Mouse (Mus musculus) heart, embryonic 16.5 days (tissue): ENCODE measurements around the gene 4930402H24Rik. TPM values are rescaled to one million over a fixed set of nuclear protein-coding genes. Genes with fewer than 3 reads are reported as not detected.

ENCODE experiments used
- ATAC-seq: fragments of 200-750 bp; cut with Nextera tagmentation; replicated peaks from 2 replicates; pipeline ENCODE4 v1.8.0; 2017; ENCODE audit warnings: moderate number of reproducible peaks; ENCODE audit not compliant: insufficient read depth, low FRiP score; ENCODE audit errors: extremely low read depth
- H3K27ac ChIP-seq: fragments of 300-500 bp; sonication (generic); 2 replicates; pipeline ENCODE4 v1.5.1; 2014; ENCODE audit warnings: mild to moderate bottlenecking, low read length, control low read depth, moderate library complexity
- H3K27me3 ChIP-seq: fragments of 300-500 bp; sonication (generic); 2 replicates; pipeline ENCODE4 v1.6.1; 2014; ENCODE audit warnings: low read length, mixed read lengths; ENCODE audit not compliant: control insufficient read depth, insufficient read depth
- H3K36me3 ChIP-seq: fragments of 300-500 bp; sonication (generic); 2 replicates; pipeline ENCODE4 v1.6.1; 2014; ENCODE audit not compliant: control insufficient read depth, insufficient read depth
- H3K4me1 ChIP-seq: fragments of 300-500 bp; sonication (generic); 2 replicates; pipeline ENCODE4 v1.6.1; 2014; ENCODE audit warnings: low read length, mixed read lengths; ENCODE audit not compliant: control insufficient read depth, insufficient read depth
- H3K4me2 ChIP-seq: fragments of 300-500 bp; sonication (generic); 2 replicates; pipeline ENCODE4 v1.6.1; 2014; ENCODE audit warnings: low read depth, mild to moderate bottlenecking, control low read depth, low read length
- H3K4me3 ChIP-seq: fragments of 300-500 bp; sonication (generic); 2 replicates; pipeline ENCODE4 v1.5.1; 2014; ENCODE audit warnings: mild to moderate bottlenecking, control low read depth, low read length
- H3K9ac ChIP-seq: fragments of 300-500 bp; sonication (generic); 2 replicates; pipeline ENCODE4 v1.6.1; 2014; ENCODE audit warnings: low read length, control low read depth
- H3K9me3 ChIP-seq: fragments of 300-500 bp; sonication (generic); replicated peaks from 2 replicates; pipeline ENCODE4 v1.6.1; 2016; ENCODE audit warnings: low read length; ENCODE audit not compliant: control insufficient read depth
- WGBS: fragments of 180-500 bp; shearing (Covaris S2); extraction: QIAGEN DNeasy Blood & Tissue Kit; methylation state at CpG from one replicate; pipeline ENCODE4 v1.1.7; 2014; 5-methylcytosine and 5-hydroxymethylcytosine counted together
- polyA plus RNA-seq: library from polyadenylated mRNA; unstranded; fragments of >200 nt; fragmentation: Nextera tagmentation; extraction: Ambion mirVana; gene quantifications from 2 replicates; pipeline ENCODE4 v1.2.1, GENCODE M21; 2015

4930402H24Rik gene
- polyA plus RNA-seq, 1 experiment from 2014 or later, result 51.5 TPM

DNA sequence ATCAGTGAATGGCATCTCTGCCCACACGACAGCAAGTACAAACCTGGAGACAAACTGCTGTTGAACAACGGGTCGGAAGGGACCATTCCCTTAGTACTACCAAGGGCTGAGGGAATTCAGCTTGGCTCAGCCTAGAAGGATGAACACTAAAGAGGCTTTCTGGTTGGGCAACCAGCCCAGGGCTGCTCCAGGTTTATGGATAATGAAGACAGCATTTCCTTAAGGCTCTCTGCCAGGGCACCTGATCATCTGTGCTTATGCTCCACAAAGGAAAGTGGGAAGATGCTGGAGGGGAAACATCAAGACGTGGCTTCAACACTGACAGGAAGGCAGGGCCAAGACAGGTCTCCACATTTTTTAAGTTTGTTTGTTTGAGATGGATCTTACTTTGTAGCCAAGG is 181.8 kb downstream of the 4930402H24Rik start:
- no peak overlapping the region for H3K27ac ChIP-seq
- ATAC-seq, result no peak
- peaks cover 66% of the 10 kb centered on the region for H3K36me3 ChIP-seq
- H3K9ac ChIP-seq, result no peak overlapping the region
- H3K9me3 ChIP-seq, result 0 out of 2 replicates have a peak, but pooled peaks cover 3% of the 10 kb centered on the region
- no peak overlapping the region for H3K4me3 ChIP-seq
- no peaks in the 10 kb centered on the region for H3K27me3 ChIP-seq
- WGBS, result 89% methylated on average over 4 of the region's 4 CpGs
- H3K4me2 ChIP-seq, result no peak overlapping the region
- H3K4me1 ChIP-seq, result no peaks in the 10 kb centered on the region

GRCm38 (mm10) chr2:130717951-130718350 is 188.3 kb downstream of the 4930402H24Rik start:
- H3K9ac ChIP-seq, result no peak overlapping the region
- peaks cover 39% of the 10 kb centered on the region for H3K36me3 ChIP-seq
- no peaks in the 10 kb centered on the region for H3K4me1 ChIP-seq
- no peak overlapping the region for H3K4me2 ChIP-seq
- H3K27me3 ChIP-seq, result no peaks in the 10 kb centered on the region
- WGBS, result 62% methylated on average over 6 of the region's 6 CpGs
- ATAC-seq, result 0 out of 2 replicates have a peak, but pooled peaks have one; percentile 18
- H3K9me3 ChIP-seq, result no peaks in the 10 kb centered on the region
- no peak overlapping the region for H3K27ac ChIP-seq
- no peak overlapping the region for H3K4me3 ChIP-seq

GRCm38 (mm10) chr2:130707057-130707456 is 199.1 kb downstream of the 4930402H24Rik start:
- no peak overlapping the region for H3K27ac ChIP-seq
- no peak for ATAC-seq
- H3K4me2 ChIP-seq, result no peak overlapping the region
- H3K4me3 ChIP-seq, result no peak overlapping the region
- H3K27me3 ChIP-seq, result no peaks in the 10 kb centered on the region
- no peaks in the 10 kb centered on the region for H3K9me3 ChIP-seq
- peaks cover 41% of the 10 kb centered on the region for H3K36me3 ChIP-seq
- WGBS, result 59% methylated on average over 10 of the region's 10 CpGs
- H3K4me1 ChIP-seq, result peaks cover 10% of the 10 kb centered on the region
- H3K9ac ChIP-seq, result no peak overlapping the region

- H3K4me2 ChIP-seq, result no peak overlapping the region
- no peaks in the 10 kb centered on the region for H3K9me3 ChIP-seq
- no peak overlapping the region for H3K4me3 ChIP-seq
- H3K4me1 ChIP-seq, result peaks cover 10% of the 10 kb centered on the region
- peaks cover 37% of the 10 kb centered on the region for H3K36me3 ChIP-seq
- H3K27ac ChIP-seq, result no peak overlapping the region
- no peak overlapping the region for H3K9ac ChIP-seq
- WGBS, result 60% methylated on average over 4 of the region's 4 CpGs
- no peak for ATAC-seq
- no peaks in the 10 kb centered on the region for H3K27me3 ChIP-seq
Measured at GRCm38 (mm10) chr2:130706602-130707001, 199.6 kb downstream of the 4930402H24Rik start.

DNA sequence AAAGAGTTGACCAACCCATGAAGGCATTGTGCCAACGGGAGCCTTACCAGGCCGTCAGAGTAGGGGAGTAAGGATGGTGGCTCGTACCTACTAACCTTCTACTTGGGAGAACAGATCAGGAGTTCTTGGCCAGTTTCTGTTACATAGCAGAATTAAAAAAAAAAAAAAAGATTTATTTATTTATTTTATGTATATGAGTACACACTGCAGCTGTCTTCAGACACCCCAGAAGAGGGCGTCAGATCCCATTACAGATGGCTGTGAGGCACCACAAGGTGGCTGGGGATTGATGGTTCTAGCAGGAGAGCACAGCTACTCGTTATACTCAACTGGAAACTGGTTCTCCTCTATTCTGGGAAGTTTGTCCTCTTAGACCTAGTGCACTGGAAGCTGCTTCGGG is 201.0 kb downstream of the 4930402H24Rik start:
- Histone ChIP-seq H3K9ac (no peak overlapping the region), H3K36me3 (peaks cover 25% of the 10 kb centered on the region), H3K27ac (no peak overlapping the region), H3K4me1 (peaks cover 10% of the 10 kb centered on the region), H3K4me2 (no peak overlapping the region), H3K27me3 (0 out of 2 replicates have a peak, but pooled peaks cover under 1% of the 10 kb centered on the region), H3K9me3 (no peaks in the 10 kb centered on the region), H3K4me3 (no peak overlapping the region)
- no peak for ATAC-seq
- WGBS, result 70% methylated on average over 6 of the region's 6 CpGs

- 0 out of 2 replicates have a peak, but pooled peaks cover 6% of the 10 kb centered on the region for H3K27me3 ChIP-seq
- peak overlapping the region; percentile 37; the same call in 1 of the 2 replicates for H3K27ac ChIP-seq
- peaks cover 10% of the 10 kb centered on the region for H3K4me1 ChIP-seq
- H3K4me2 ChIP-seq, result no peak overlapping the region
- no peak overlapping the region for H3K4me3 ChIP-seq
- H3K9me3 ChIP-seq, result no peaks in the 10 kb centered on the region
- ATAC-seq, result peak; percentile 67
- 61% methylated on average over 9 of the region's 9 CpGs for WGBS
- peaks cover 17% of the 10 kb centered on the region for H3K36me3 ChIP-seq
- no peak overlapping the region for H3K9ac ChIP-seq
Measured at GRCm38 (mm10) chr2:130704040-130705001, 201.9 kb downstream of the 4930402H24Rik start.

GRCm38 (mm10) chr2:130697821-130698266 is 208.4 kb downstream of the 4930402H24Rik start:
- Histone ChIP-seq H3K27ac (no peak overlapping the region), H3K9ac (peak overlapping the region; percentile 69), H3K9me3 (no peaks in the 10 kb centered on the region), H3K4me3 (peak overlapping the region; percentile 61), H3K36me3 (no peaks in the 10 kb centered on the region), H3K27me3 (peaks cover 43% of the 10 kb centered on the region), H3K4me1 (peaks cover 9% of the 10 kb centered on the region; the same call in 1 of the 2 replicates), H3K4me2 (peak overlapping the region; percentile 99)
- peak; percentile 4; the same call in 1 of the 2 replicates for ATAC-seq
- 5% methylated on average over 14 of the region's 14 CpGs for WGBS

DNA sequence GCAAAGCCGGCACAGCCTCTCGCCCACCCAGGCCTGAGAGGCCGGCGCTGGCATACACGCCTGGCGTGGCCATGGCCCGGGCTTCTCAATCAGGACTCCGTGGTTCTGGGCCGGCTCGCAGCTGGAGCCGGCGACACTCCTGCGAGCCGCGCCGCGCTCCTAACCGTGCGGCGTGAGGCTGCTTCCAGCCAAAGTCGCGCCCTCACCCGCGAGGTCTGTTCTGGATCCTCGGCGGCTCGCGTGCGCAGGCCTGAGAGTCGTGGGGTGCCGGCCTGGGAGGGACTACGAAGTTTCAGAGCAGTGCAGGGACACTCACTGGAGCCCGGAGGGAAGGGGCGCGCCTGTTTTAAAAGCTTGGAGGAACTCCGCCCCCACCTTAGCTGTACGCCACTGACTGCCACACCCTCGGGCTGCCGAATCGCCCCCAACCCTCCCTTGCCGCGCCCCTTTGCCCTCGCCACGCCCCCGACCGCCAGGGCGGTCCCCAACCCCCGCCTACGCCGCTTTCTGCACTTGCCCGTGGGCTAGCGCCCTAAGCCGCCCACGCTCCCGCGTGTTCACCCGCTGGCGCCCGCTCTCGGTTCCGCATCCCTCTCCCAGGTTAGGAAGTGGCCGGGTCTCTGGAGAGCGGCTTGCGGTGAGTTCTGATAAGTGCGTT is 208.9 kb downstream of the 4930402H24Rik start, which contains the start of gene Slc4a11:
Gene Slc4a11, minus strand, starts transcription at position 367 of the 658 bp plus-strand sequence.
- Histone ChIP-seq H3K4me3 (peak within 1 kb of the TSS; percentile 61), H3K4me2 (peak within 1 kb of the TSS; percentile 99), H3K9ac (peak within 1 kb of the TSS; percentile 69), H3K4me1 (peaks cover 9% of the 10 kb centered on the region; the same call in 1 of the 2 replicates), H3K36me3 (no peaks in the 10 kb centered on the region), H3K27me3 (peaks cover 43% of the 10 kb centered on the region), H3K9me3 (no peaks in the 10 kb centered on the region), H3K27ac (no peak within 1 kb of the TSS)
- WGBS, result under 1% methylated on average over 65 of the region's 65 CpGs
- peak; percentile 76 for ATAC-seq
